Mouse (Mus musculus): ENCODE results near the gene Ate1.
"Not testable (repeated sequence)": the region's sequence is repeated elsewhere in the genome, so short reads cannot be mapped to it uniquely, and the experiment has no call there.

Ate1 gene

DNA sequence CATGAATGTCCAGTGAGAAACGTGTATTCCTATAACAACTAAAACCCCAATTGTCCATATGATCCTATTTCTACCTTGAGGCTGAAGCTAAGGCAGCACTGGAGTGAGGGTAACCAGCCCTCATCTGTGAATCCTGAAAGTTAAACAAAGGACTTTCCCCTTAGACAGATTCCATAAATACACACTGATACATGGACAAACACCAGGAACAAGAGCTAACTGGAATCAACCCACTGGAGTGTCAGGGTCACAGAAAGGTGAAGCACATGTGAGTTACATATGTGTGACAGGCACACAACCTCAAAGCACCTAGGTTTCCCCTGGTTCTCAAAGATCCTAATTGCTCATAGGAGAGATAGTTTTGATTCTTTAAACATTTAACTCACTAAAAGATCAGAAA lies 100.2 kb downstream of the Ate1 start:
- in situ Hi-C loops (cut with MboI, MseI), result no loop called here

- in situ Hi-C loops (cut with MboI, MseI), result no loop called here
Measured at GRCm38 (mm10) chr7:130407622-130408021, 112.5 kb downstream of the Ate1 start.

GRCm38 (mm10) chr7:130403346-130403745 lies 116.8 kb downstream of the Ate1 start:
- in situ Hi-C loops (cut with MboI, MseI), result no loop called here

DNA sequence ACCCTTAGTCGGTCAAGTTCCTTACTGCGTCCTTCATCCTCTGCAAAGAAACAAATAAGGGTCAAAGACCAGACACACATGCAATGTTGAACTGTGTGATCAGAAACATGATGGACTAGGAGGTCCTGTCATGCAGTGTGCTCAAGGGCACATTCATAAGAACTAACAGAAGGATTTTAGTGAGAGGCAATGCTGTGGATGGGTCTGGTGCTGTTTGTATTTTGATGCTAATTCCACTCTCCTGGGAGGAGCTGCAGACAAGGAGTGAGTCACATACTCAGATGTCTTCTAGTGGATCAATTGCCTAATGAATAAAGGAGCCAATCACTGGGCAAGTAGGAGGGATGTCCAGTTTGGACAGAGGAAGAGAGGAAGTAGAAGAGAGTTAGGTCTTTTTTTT lies 125.5 kb downstream of the Ate1 start:
- in situ Hi-C loops (cut with MboI, MseI), result no loop called here

- in situ Hi-C loops (cut with MboI, MseI), result not testable (repeated sequence)
Measured at GRCm38 (mm10) chr7:130390060-130390459, 130.1 kb downstream of the Ate1 start.

- in situ Hi-C loops (cut with MboI, MseI), result no loop called here
Measured at GRCm38 (mm10) chr7:130386308-130386707, 133.9 kb downstream of the Ate1 start.

DNA sequence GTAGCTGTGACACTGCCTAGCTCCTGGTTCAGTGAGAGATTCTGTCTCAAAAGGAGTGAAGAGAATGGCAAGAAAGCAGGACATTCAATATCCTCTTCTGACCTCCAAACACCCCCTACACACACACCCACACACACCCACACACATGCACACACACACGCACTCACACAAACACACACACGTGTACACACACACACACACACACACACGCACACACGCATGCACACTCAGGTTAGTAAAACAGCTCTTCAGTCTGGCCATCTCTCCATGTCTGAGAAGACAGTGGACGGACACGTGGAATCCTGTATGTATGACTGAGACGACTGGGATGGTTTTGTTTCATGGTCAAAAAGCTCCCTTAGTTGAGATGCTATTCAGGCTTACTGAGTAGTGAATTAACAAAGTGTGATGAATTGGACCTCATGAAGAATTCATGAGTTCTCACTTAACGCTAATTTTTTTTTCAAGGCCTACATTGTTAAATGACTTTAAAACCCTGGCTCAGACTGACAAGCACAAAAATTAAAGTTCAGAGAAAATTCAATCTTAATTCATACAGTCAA lies 134.4 kb downstream of the Ate1 start:
- in situ Hi-C loops (cut with MboI, MseI), result no loop called here

DNA sequence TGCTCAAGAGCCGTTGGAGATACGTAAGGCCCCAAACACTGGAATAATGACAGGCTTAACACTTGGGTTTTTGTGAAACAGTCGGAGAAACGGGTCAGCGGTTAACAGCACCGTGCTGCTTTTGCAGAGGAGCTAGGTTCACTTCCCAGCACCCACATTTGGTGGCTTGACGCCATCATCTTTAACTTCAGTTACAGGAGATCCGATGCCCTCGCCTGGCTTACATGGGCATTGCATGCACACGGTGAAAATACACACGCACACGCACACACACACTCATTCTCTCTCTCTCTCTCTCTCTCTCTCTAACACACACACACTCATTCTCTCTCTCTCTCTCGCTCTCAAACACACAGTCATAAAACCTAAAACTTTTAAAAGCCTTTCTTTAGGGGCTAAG lies 138.0 kb downstream of the Ate1 start:
- in situ Hi-C loops (cut with MboI, MseI), result no loop called here

- in situ Hi-C loops (cut with MboI, MseI), result no loop called here
Measured at GRCm38 (mm10) chr7:130381387-130381951, 138.7 kb downstream of the Ate1 start.

DNA sequence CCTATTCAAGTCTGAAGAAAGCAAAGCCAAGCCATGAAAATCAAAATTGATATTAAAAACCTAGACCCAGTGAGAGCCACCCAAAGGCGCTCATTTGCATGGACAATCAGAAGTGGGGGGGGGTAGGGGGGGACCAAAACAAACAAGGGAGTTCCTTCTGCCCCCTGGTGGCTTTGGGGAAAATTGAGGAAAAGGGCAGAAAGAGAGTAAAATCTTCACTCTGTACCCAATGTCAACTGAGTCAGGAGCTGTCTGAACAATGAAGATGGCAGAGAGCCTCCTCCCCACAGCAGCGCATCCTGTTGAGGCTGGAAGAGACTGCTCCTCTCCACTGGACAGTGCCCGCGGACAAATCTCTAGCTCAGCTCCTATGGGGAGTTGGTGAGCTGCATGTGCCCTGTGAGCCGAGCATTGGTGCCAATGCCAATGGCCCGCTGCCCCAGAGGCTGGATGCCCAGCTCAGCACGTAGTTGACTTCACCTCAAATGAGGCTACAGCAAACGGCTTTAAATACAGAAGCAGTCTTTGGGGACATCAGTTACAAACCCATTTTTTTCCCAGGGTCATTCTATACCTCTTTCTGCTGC lies 139.3 kb downstream of the Ate1 start:
- in situ Hi-C loops (cut with MboI, MseI), result no loop called here

GRCm38 (mm10) chr7:130380367-130380766 lies 139.8 kb downstream of the Ate1 start:
- in situ Hi-C loops (cut with MboI, MseI), result no loop called here

GRCm38 (mm10) chr7:130379886-130380285 lies 140.3 kb downstream of the Ate1 start:
- in situ Hi-C loops (cut with MboI, MseI), result no loop called here

DNA sequence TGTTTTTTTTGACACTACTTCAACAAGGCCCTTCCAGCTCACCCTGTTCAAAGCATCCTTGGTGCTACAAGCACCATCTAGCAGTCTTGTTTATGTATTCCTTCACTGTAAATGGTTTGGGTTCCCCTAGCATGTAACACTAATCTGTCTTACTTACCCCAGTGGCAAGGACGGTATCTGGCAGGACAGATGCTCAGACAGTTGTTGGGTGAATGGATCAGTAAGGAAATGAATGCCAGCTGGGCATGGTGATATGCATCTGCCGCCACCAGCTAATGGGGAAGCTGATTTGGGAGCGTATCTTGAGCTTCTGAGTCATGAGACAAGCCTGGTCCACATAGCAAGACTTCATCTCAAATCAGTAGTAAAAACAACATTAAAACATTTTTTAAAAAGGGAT lies 141.9 kb downstream of the Ate1 start:
- in situ Hi-C loops (cut with MboI, MseI), result no loop called here

- in situ Hi-C loops (cut with MboI, MseI), result no loop called here
Measured at GRCm38 (mm10) chr7:130374311-130374710, 145.9 kb downstream of the Ate1 start.

DNA sequence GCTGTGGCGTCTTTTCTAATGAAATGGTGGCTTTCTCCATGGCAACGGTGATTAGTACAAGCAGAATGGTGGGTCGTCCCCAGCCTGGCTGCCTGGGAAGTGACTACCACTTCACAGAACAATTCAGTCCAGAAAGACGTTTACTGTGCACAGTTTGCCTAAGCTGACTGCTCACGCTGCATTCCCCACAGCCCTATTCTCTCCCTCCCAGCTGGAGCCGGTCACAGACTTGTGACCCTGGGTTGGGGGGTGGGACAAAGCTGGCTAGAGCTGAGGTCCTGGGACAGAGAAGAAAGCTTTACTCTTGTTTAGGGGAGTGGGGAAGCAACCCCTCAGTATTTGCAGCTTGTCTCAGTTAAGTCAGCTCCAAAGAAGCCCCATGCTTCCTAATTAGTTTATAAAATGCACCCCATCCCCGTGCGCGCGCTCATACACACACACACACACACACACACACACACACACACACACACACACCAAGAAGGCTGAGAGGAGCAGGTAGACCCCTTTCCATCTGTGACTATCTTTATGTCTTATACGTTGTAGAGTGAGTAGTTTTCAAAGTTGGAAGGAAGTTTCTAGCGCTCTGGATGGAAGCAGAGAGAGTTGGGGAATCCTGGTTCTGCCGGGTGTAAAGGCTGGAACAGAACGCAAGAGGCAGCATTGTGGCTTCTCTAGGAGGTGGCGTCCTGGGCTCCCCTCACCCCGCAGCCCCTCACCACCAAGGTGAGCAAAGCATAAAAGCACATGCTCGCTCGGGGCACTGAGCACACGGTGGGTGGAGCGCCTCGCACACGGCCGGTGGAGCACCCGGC lies 151.1 kb downstream of the Ate1 start:
- in situ Hi-C loops (cut with MboI, MseI), result no loop called here

- in situ Hi-C loops (cut with MboI, MseI), result no loop called here
Measured at GRCm38 (mm10) chr7:130368036-130368826, 151.9 kb downstream of the Ate1 start.

DNA sequence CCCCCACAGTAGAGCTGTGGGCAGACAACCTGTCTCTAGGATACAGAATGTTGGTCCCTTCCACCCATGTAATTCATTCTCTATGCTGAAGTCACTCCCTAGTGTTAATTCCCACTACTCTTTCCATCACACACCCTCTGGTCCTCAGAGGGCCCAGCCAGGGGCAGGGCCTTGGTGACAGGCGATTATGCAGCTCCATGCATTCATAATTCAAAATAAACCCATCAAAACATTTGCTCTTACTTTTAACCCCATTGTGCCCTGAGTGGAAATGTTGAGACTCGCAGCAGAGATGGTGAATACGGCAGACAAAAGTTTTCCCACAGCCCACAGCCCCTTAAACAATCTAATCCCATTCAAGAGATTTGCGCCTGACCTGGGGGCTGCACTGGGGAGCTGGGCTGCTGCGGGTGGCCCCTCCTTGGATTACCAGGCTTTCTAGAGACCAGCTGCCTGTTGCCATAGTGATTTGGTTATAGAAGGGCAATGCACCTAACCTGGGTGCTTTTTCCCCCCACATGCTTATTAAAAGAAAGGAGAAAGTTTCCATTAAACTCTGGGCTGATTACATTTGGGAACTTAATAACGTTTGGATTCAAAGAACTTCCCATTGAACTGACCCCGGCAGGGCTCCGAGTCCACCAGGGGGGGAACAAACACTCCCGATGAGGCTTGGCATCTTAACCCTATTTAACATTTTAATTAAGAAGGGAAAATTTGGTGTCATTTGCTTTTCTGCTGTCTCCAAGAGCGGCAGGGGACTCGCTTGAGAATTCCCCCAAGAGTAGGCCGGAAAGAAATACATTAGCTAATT lies 152.7 kb downstream of the Ate1 start:
- in situ Hi-C loops (cut with MboI, MseI), result no loop called here

- in situ Hi-C loops (cut with MboI, MseI), result no loop called here
Measured at GRCm38 (mm10) chr7:130365711-130366110, 154.5 kb downstream of the Ate1 start.
